In the genomic region with DNA sequence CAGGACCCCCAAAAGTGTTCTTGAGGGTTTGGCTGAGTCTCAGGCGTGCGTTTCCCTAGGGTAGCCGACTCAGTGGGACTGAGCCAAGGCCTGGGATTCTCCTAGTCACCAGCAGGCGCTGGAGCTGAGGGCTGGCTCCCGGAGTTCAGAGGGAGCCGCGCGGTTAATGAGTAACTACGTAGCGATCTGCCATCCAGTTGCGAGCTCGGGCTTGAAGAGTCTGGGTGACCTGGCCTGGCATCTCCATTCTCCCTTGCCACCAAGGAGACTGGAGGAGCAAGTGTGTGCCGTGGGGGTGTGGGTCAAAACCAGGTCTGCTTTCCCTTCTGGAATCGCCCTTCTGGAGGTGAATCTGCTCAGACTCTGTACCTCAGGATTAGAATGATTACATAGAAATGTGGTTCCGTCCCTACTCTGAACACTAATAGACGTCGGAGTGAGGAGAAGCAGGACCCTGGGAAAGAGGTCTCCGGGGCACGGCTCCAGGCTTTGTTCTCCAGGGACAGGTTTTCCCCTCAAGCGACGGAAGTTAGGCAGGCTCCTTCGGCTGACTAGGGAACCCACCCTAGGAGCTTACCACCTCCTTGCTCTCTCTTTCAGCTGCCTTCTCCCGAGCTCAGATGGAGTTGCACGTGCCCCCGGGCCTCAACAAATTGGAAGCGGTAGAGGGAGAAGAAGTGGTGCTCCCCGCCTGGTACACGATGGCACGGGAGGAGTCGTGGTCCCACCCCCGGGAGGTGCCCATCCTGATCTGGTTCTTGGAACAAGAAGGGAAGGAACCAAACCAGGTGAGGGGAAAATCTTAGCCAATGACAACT, we compare ENCODE assay signal across 8 mouse cellular contexts. TPM values are rescaled to one million over a fixed set of nuclear protein-coding genes. Genes with fewer than 3 reads are reported as not detected.
DNase-seq lines count a peak whose midpoint lies in the region; ATAC-seq lines count a peak whose summit lies in the region.

No protein-coding gene starts in this region.

- whole genome bisulfite sequencing in embryonic facial prominence, embryonic 11.5 days, result 1% methylated on average over 31 of the region's 31 CpGs
- 2% methylated on average over 31 of the region's 31 CpGs for WGBS in limb, embryonic 11.5 days

- H3K27me3 ChIP-seq in embryonic facial prominence, embryonic 11.5 days (ENCODE audit: control insufficient read depth, insufficient read depth, low read length), result peaks cover 46% of the 10 kb centered on the region
- peaks cover 60% of the 10 kb centered on the region for H3K27me3 ChIP-seq in limb, embryonic 11.5 days (ENCODE audit: control insufficient read depth, insufficient read depth, low read length)

- H3K9ac ChIP-seq in embryonic facial prominence, embryonic 11.5 days (replicated peaks; ENCODE audit: low read length), result peak overlapping the region; percentile 30; the same call in 1 of the 2 replicates
- H3K9ac ChIP-seq in limb, embryonic 11.5 days (ENCODE audit: low read length), result peak overlapping the region; percentile 14; the same call in 1 of the 2 replicates

- no peaks in the 10 kb centered on the region for H3K36me3 ChIP-seq in embryonic facial prominence, embryonic 11.5 days (replicated peaks; ENCODE audit: control insufficient read depth, insufficient read depth, low read depth, low read length)
- H3K36me3 ChIP-seq in limb, embryonic 11.5 days (ENCODE audit: control insufficient read depth, insufficient read depth, low read length), result no peaks in the 10 kb centered on the region

- no peaks in the 10 kb centered on the region for H3K9me3 ChIP-seq in embryonic facial prominence, embryonic 11.5 days (replicated peaks; ENCODE audit: control insufficient read depth, low read length)
- H3K9me3 ChIP-seq in limb, embryonic 11.5 days (ENCODE audit: control insufficient read depth, low read length), result no peaks in the 10 kb centered on the region

- no peaks in the 10 kb centered on the region; the same call in 1 of the 2 replicates for H3K4me1 ChIP-seq in embryonic facial prominence, embryonic 11.5 days (ENCODE audit: control insufficient read depth, insufficient read depth, low read length)
- peaks cover 17% of the 10 kb centered on the region for H3K4me1 ChIP-seq in limb, embryonic 11.5 days (ENCODE audit: control insufficient read depth, insufficient read depth, low read length)

- H3K4me3 ChIP-seq in embryonic facial prominence, embryonic 11.5 days (ENCODE audit: low read depth, low read length), result peak overlapping the region; percentile 21
- H3K4me3 ChIP-seq in limb, embryonic 11.5 days (ENCODE audit: low read depth, low read length), result peak overlapping the region; percentile 24

- peak overlapping the region; percentile 32 for H3K4me2 ChIP-seq in embryonic facial prominence, embryonic 11.5 days (ENCODE audit: low read depth, low read length)
- H3K4me2 ChIP-seq in limb, embryonic 11.5 days (ENCODE audit: low read depth, severe bottlenecking), result peak overlapping the region; percentile 43

- peak; percentile 57; the same call in 1 of the 2 replicates for ATAC-seq in embryonic facial prominence, embryonic 11.5 days (replicated peaks; ENCODE audit: insufficient number of reproducible peaks, low FRiP score, low TSS enrichment, low read depth)
- ATAC-seq in hematopoietic stem cell, adult 5-6 weeks (replicated peaks in 1 of 2; ENCODE audit: insufficient read depth in 1 of 2, low FRiP score in 2 of 2, low TSS enrichment in 1 of 2, low read depth in 1 of 2, poor library complexity in 2 of 2, severe bottlenecking in 2 of 2), result peak; percentile 51 to 54; a peak in 3 of 4 replicates
- ATAC-seq in limb, embryonic 11.5 days (ENCODE audit: insufficient number of reproducible peaks, low FRiP score, low TSS enrichment, low read depth), result peak; percentile 36; the same call in 1 of the 2 replicates

- DNase-seq in ovary, postnatal 10 days (ENCODE audit: low spot score), result peak; percentile 32
- no peak for DNase-seq in ovary, adult 18-20 months (ENCODE audit: low spot score)
- peak; percentile 71 for DNase-seq in embryonic facial prominence, embryonic 11.5 days (ENCODE audit: low spot score)
- DNase-seq in limb, embryonic 11.5 days (ENCODE audit: low spot score), result peak; percentile 75
- DNase-seq in mesoderm, embryonic 11.5 days (ENCODE audit: low read depth, low spot score), result peak; percentile 74
- DNase-seq in urinary bladder, postnatal 14 days (ENCODE audit: low spot score), result peak; percentile 85
- DNase-seq in B cell, adult 2 months, result no peak

- H3K27ac ChIP-seq in embryonic facial prominence, embryonic 11.5 days (replicated peaks; ENCODE audit: low read depth, low read length), result no peak overlapping the region
- H3K27ac ChIP-seq in limb, embryonic 11.5 days (replicated peaks; ENCODE audit: low read depth, low read length), result no peak overlapping the region

RNA-seq across cellular contexts. Expression of a gene that starts 3.2 kb away (rescaled TPM):
- 26.3 and 33.1 TPM in 2 replicates for polyA plus RNA-seq in embryonic facial prominence, embryonic 11.5 days (2014; fragmentation: Nextera tagmentation; extraction: Ambion mirVana)
- total RNA-seq in hematopoietic stem cell, adult 5-6 weeks (2017), result 12.3 and 15.7 TPM in 2 replicates
- 27.4 and 30.4 TPM in 2 replicates for polyA plus RNA-seq in limb, embryonic 11.5 days (2014; fragmentation: Nextera tagmentation; extraction: Ambion mirVana)

RNA-seq across cellular contexts. Expression of a gene that starts 8.0 kb away (rescaled TPM):
- 0.49 TPM in 1 of 2 replicates, not detected in the other for polyA plus RNA-seq in embryonic facial prominence, embryonic 11.5 days (2014; fragmentation: Nextera tagmentation; extraction: Ambion mirVana)
- 2.2 and 4.9 TPM in 2 replicates for total RNA-seq in hematopoietic stem cell, adult 5-6 weeks (2017)
- polyA plus RNA-seq in limb, embryonic 11.5 days (2014; fragmentation: Nextera tagmentation; extraction: Ambion mirVana), result 0.55 and 0.87 TPM in 2 replicates

RNA-seq across cellular contexts. Expression of a gene that starts 21.6 kb away (rescaled TPM):
- polyA plus RNA-seq in embryonic facial prominence, embryonic 11.5 days (2014; fragmentation: Nextera tagmentation; extraction: Ambion mirVana), result 1.9 and 3.4 TPM in 2 replicates
- 24.4 and 42.0 TPM in 2 replicates for total RNA-seq in hematopoietic stem cell, adult 5-6 weeks (2017)
- 1.7 and 2.6 TPM in 2 replicates for polyA plus RNA-seq in limb, embryonic 11.5 days (2014; fragmentation: Nextera tagmentation; extraction: Ambion mirVana)

RNA-seq across cellular contexts. Expression of a gene that starts 24.4 kb away (rescaled TPM):
- 5.8 and 8.0 TPM in 2 replicates for polyA plus RNA-seq in embryonic facial prominence, embryonic 11.5 days (2014; fragmentation: Nextera tagmentation; extraction: Ambion mirVana)
- total RNA-seq in hematopoietic stem cell, adult 5-6 weeks (2017), result 26.1 and 29.4 TPM in 2 replicates
- 5.0 and 7.2 TPM in 2 replicates for polyA plus RNA-seq in limb, embryonic 11.5 days (2014; fragmentation: Nextera tagmentation; extraction: Ambion mirVana)

RNA-seq across cellular contexts. Expression of a gene that starts 42.0 kb away (rescaled TPM):
- polyA plus RNA-seq in embryonic facial prominence, embryonic 11.5 days (2014; fragmentation: Nextera tagmentation; extraction: Ambion mirVana), result 32.8 and 33.0 TPM in 2 replicates
- total RNA-seq in hematopoietic stem cell, adult 5-6 weeks (2017), result 44.3 and 63.0 TPM in 2 replicates
- polyA plus RNA-seq in limb, embryonic 11.5 days (2014; fragmentation: Nextera tagmentation; extraction: Ambion mirVana), result 34.1 and 35.6 TPM in 2 replicates

Comparison
In these comparisons a context has a peak if more than half of its experiments do, and no peak if none do; other contexts are left out.
1. DNase-seq: peak in ovary, postnatal 10 days (single experiment), embryonic facial prominence, embryonic 11.5 days (single experiment), limb, embryonic 11.5 days (single experiment), mesoderm, embryonic 11.5 days (single experiment) and urinary bladder, postnatal 14 days (single experiment); none in ovary, adult 18-20 months (single experiment) and B cell, adult 2 months (0 of 2).
2. Peak in every context shown above with its lines, with median percentiles within 50 percentile points of each other: ATAC-seq.